ENCODE assay signal across 8 mouse cellular contexts in the genomic region with DNA sequence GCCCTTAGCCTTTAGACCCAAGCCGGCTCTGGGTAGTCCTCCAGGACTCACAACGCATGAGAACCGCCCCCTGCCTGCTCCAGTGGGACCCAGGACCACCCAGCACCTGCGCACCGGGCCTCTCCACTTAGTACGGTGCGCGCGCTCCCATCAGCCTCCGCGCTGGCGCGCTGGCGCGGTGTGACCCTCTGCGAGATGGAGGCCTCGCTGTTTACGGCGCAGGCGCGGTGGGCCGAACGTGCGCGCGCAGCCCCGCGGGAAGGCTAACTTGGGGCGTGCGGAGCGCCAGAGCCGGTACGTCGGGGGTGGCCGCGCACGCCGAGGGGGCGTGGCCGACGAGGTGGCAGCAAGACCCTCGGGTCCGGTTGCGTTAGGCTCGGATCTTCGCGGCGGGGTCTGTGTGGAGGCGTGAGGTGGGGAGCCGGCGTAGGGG. TPM values are rescaled to one million over a fixed set of nuclear protein-coding genes. Genes with fewer than 3 reads are reported as not detected.
A peak's percentile ranks its signal among the peaks of the same experiment; 100 is the strongest.
DNase-seq lines count a peak whose midpoint lies in the region; ATAC-seq and TF ChIP-seq lines count a peak whose summit lies in the region.

A gene (plus strand): TSS at position 156 of the 433 bp plus-strand sequence.
A gene (plus strand): TSS at position 344 of the 433 bp plus-strand sequence.

- H3K27me3 ChIP-seq in G1E (ENCODE audit: insufficient read depth, low read length): no peaks in the 10 kb centered on the region
- H3K27me3 ChIP-seq in forebrain, postnatal 0 days (ENCODE audit: insufficient read depth, low read length): no peaks in the 10 kb centered on the region
- H3K27me3 ChIP-seq in lung, embryonic 15.5 days: no peaks in the 10 kb centered on the region

- H3K36me3 ChIP-seq in G1E (replicated peaks): peaks cover 35% of the 10 kb centered on the region
- peaks cover 13% of the 10 kb centered on the region; the same call in 1 of the 2 replicates for H3K36me3 ChIP-seq in forebrain, postnatal 0 days (ENCODE audit: insufficient read depth)
- H3K36me3 ChIP-seq in lung, embryonic 15.5 days: peaks cover 16% of the 10 kb centered on the region

- peak within 1 kb of the TSS; percentile 88 for H3K4me3 ChIP-seq in G1E (ENCODE audit: low read depth, low read length)
- H3K4me3 ChIP-seq in forebrain, postnatal 0 days (ENCODE audit: low read depth, low read length): peak within 1 kb of the TSS; percentile 66
- H3K4me3 ChIP-seq in lung, embryonic 15.5 days: peak within 1 kb of the TSS; percentile 95

- WGBS in forebrain, postnatal 0 days: under 1% methylated on average over 50 of the region's 51 CpGs
- under 1% methylated on average over 50 of the region's 51 CpGs for WGBS in lung, embryonic 15.5 days

- H3K4me2 ChIP-seq in forebrain, postnatal 0 days (ENCODE audit: low read depth): peak within 1 kb of the TSS; percentile 85
- H3K4me2 ChIP-seq in lung, embryonic 15.5 days: peak within 1 kb of the TSS; percentile 88

- ATAC-seq in G1E (ENCODE audit: extremely low read depth, insufficient number of reproducible peaks, low FRiP score, poor library complexity, severe bottlenecking): peak; percentile 62
- ATAC-seq in forebrain, postnatal 0 days: peak; percentile 97
- peak; percentile 97 for ATAC-seq in lung, embryonic 15.5 days (ENCODE audit: borderline replicate concordance, extremely low read depth, low FRiP score, low TSS enrichment)

- no peaks in the 10 kb centered on the region for H3K9me3 ChIP-seq in G1E (replicated peaks)
- H3K9me3 ChIP-seq in forebrain, postnatal 0 days (ENCODE audit: low read length): no peaks in the 10 kb centered on the region
- H3K9me3 ChIP-seq in lung, embryonic 15.5 days: no peaks in the 10 kb centered on the region

- peaks cover 50% of the 10 kb centered on the region for H3K4me1 ChIP-seq in G1E (ENCODE audit: insufficient read depth, low read depth, low read length)
- H3K4me1 ChIP-seq in forebrain, postnatal 0 days (ENCODE audit: insufficient read depth): peaks cover 10% of the 10 kb centered on the region
- peaks cover 19% of the 10 kb centered on the region for H3K4me1 ChIP-seq in lung, embryonic 15.5 days

- peak; percentile 97 for DNase-seq in G1E (ENCODE audit: low spot score)
- peak; percentile 95 to 98 for DNase-seq in cerebellum, adult 18-20 months
- DNase-seq in forebrain, postnatal 0 days: peak; percentile 98
- DNase-seq in heart, postnatal 4 days: peak; percentile 97
- peak; percentile 83 to 93 for DNase-seq in layer of hippocampus, adult 8-10 months (ENCODE audit: low spot score in 2 of 2)
- peak; percentile 92 for DNase-seq in ovary, adult 18-20 months (ENCODE audit: low spot score)
- DNase-seq in thymus, postnatal 0 days (ENCODE audit: low spot score): peak; percentile 97

- H3K9ac ChIP-seq in forebrain, postnatal 0 days: peak within 1 kb of the TSS; percentile 87
- H3K9ac ChIP-seq in lung, embryonic 15.5 days: peak within 1 kb of the TSS; percentile 92

- no peak for TF ChIP-seq CTCF in G1E (IDR thresholded peaks at IDR 0.05; ENCODE audit: low read depth, low read length)
- TF ChIP-seq CTCF in forebrain, postnatal 0 days (IDR thresholded peaks at IDR 0.05; ENCODE audit: low read depth): peak; percentile 28; the same call in 1 of the 2 replicates

- H3K27ac ChIP-seq in forebrain, postnatal 0 days (ENCODE audit: low read depth, low read length): peak within 1 kb of the TSS; percentile 93
- peak within 1 kb of the TSS; percentile 90 for H3K27ac ChIP-seq in lung, embryonic 15.5 days

RNA-seq across cellular contexts. Expression of the first gene that starts in this region (rescaled TPM):
- 4.0 and 7.9 TPM in 2 replicates for total RNA-seq in G1E (2014; fragmentation: Nextera tagmentation)
- total RNA-seq in G1E (2017): 5.3 and 6.1 TPM in 2 replicates
- 8.0 and 10.6 TPM in 2 replicates for polyA plus RNA-seq in G1E (2012)
- total RNA-seq in forebrain, postnatal 0 days (2014; rRNA removed): 12.3 and 13.0 TPM in 2 replicates
- polyA plus RNA-seq in forebrain, postnatal 0 days (2015; fragmentation: Nextera tagmentation; extraction: Ambion mirVana): 16.9 and 20.7 TPM in 2 replicates
- 1 to 10 TPM; 6.3 to 7.9 TPM for total RNA-seq in heart, postnatal 4 days (2021)
- total RNA-seq in layer of hippocampus, adult 8-10 months (2022): 1 to 10 TPM; 5.7 to 8.9 (median 6.5) TPM
- polyA plus RNA-seq in lung, embryonic 15.5 days (2015; fragmentation: Nextera tagmentation; extraction: Ambion mirVana): 15.7 and 17.0 TPM in 2 replicates
- 34.2 and 35.2 TPM in 2 replicates for polyA plus RNA-seq in thymus, postnatal 0 days (2015; fragmentation: Nextera tagmentation; extraction: Ambion mirVana)

RNA-seq across cellular contexts. Expression of the second gene that starts in this region (rescaled TPM):
- total RNA-seq in G1E (2014; fragmentation: Nextera tagmentation): 9.3 and 9.9 TPM in 2 replicates
- total RNA-seq in G1E (2017): 3.5 and 4.2 TPM in 2 replicates
- polyA plus RNA-seq in G1E (2012): 7.1 and 8.3 TPM in 2 replicates
- total RNA-seq in forebrain, postnatal 0 days (2014; rRNA removed): 3.8 and 7.7 TPM in 2 replicates
- 2.5 and 2.9 TPM in 2 replicates for polyA plus RNA-seq in forebrain, postnatal 0 days (2015; fragmentation: Nextera tagmentation; extraction: Ambion mirVana)
- total RNA-seq in heart, postnatal 4 days (2021): 1 to 10 TPM; 5.5 to 5.6 TPM
- 10 to 100 TPM in 2 of 4 experiments, 1 to 10 TPM in 2; 7.9 to 11.1 (median 9.6) TPM for total RNA-seq in layer of hippocampus, adult 8-10 months (2022)
- 4.9 and 5.4 TPM in 2 replicates for polyA plus RNA-seq in lung, embryonic 15.5 days (2015; fragmentation: Nextera tagmentation; extraction: Ambion mirVana)
- 4.6 and 5.6 TPM in 2 replicates for polyA plus RNA-seq in thymus, postnatal 0 days (2015; fragmentation: Nextera tagmentation; extraction: Ambion mirVana)

Comparison
In these comparisons a context has a peak if more than half of its experiments do, and no peak if none do; other contexts are left out.
1. Peak in every context shown above with its lines: DNase-seq, ATAC-seq, H3K4me3 ChIP-seq and H3K27ac ChIP-seq.